8 mouse cellular contexts compared by ENCODE assay signal in genomic region chr11:80474175-80474691, GRCm38 (mm10). TPM values are rescaled to one million over a fixed set of nuclear protein-coding genes. Genes with fewer than 3 reads are reported as not detected.
DNase-seq lines count a peak whose midpoint lies in the region; ATAC-seq and TF ChIP-seq lines count a peak whose summit lies in the region.
"Had no signal": no experiment of that assay in that cellular context is flagged by ENCODE, and none has a peak within 500 bp of the region (broad histone marks: within the 10 kb centered on the region; RNA-seq: fewer than 3 reads in every experiment).

No protein-coding gene starts in this region.

- ATAC-seq in kidney, embryonic 14.5 days (ENCODE audit: low FRiP score, low TSS enrichment): no peak
- ATAC-seq in lung, embryonic 14.5 days (ENCODE audit: insufficient read depth): no peak

- H3K4me3 ChIP-seq in kidney, embryonic 14.5 days (ENCODE audit: low read length): no peak overlapping the region
- no peak overlapping the region for H3K4me3 ChIP-seq in bone marrow macrophage, adult 2 months (ENCODE audit: insufficient read depth, low read length)
- H3K4me3 ChIP-seq in lung, embryonic 14.5 days (ENCODE audit: low read depth, low read length): no peak overlapping the region
- H3K4me3 ChIP-seq: neural tube, embryonic 12.5 days had no signal

- no peak overlapping the region for H3K4me2 ChIP-seq in kidney, embryonic 14.5 days (replicated peaks; ENCODE audit: low read depth, low read length)
- H3K4me2 ChIP-seq in lung, embryonic 14.5 days: no peak overlapping the region
- H3K4me2 ChIP-seq: neural tube, embryonic 12.5 days had no signal

- H3K36me3 ChIP-seq in kidney, embryonic 14.5 days (ENCODE audit: control insufficient read depth, insufficient read depth, low read length): peaks cover 34% of the 10 kb centered on the region
- H3K36me3 ChIP-seq in lung, embryonic 14.5 days (ENCODE audit: insufficient read depth): peaks cover 45% of the 10 kb centered on the region

- peak; percentile 46; the same call in 1 of the 2 replicates for TF ChIP-seq CTCF in bone marrow macrophage, adult 2 months (IDR thresholded peaks at IDR 0.05; ENCODE audit: low read depth, low read length)
- TF ChIP-seq CTCF in lung, embryonic 14.5 days (IDR thresholded peaks at IDR 0.05; ENCODE audit: low read depth): peak; percentile 49

- H3K9ac ChIP-seq in kidney, embryonic 14.5 days (ENCODE audit: low read depth, low read length): no peak overlapping the region
- H3K9ac ChIP-seq in lung, embryonic 14.5 days: no peak overlapping the region
- H3K9ac ChIP-seq: neural tube, embryonic 12.5 days had no signal

- H3K27me3 ChIP-seq in kidney, embryonic 14.5 days (ENCODE audit: control insufficient read depth, insufficient read depth, low read length): no peaks in the 10 kb centered on the region
- no peaks in the 10 kb centered on the region for H3K27me3 ChIP-seq in lung, embryonic 14.5 days (ENCODE audit: insufficient read depth, low read length)

- 64% methylated on average over 2 of the region's 2 CpGs for WGBS in kidney, embryonic 14.5 days
- 50% methylated on average over 2 of the region's 2 CpGs for WGBS in lung, embryonic 14.5 days

- no peak for TF ChIP-seq POLR2A in bone marrow macrophage, adult 2 months (IDR thresholded peaks at IDR 0.05; ENCODE audit: borderline replicate concordance, low read depth, low read length)

- H3K27ac ChIP-seq in kidney, embryonic 14.5 days (ENCODE audit: low read depth, low read length): no peak overlapping the region
- H3K27ac ChIP-seq in bone marrow macrophage, adult 2 months (ENCODE audit: insufficient read depth, low read depth, low read length): no peak overlapping the region
- H3K27ac ChIP-seq in lung, embryonic 14.5 days (ENCODE audit: low read depth): no peak overlapping the region
- H3K27ac ChIP-seq: neural tube, embryonic 12.5 days had no signal

- DNase-seq in kidney, postnatal 14 days: peak; percentile 22
- DNase-seq in CD4-positive helper T cell, adult 2 months (ENCODE audit: low read depth, low spot score): peak; percentile 41
- peak; percentile 40 for DNase-seq in lung, embryonic 14.5 days
- no peak for DNase-seq in testis, postnatal 14 days (ENCODE audit: low spot score)
- no peak for DNase-seq in ovary, postnatal 14 days (ENCODE audit: low spot score)

- no peaks in the 10 kb centered on the region for H3K9me3 ChIP-seq in kidney, embryonic 14.5 days (ENCODE audit: control insufficient read depth, low read length)
- H3K9me3 ChIP-seq in lung, embryonic 14.5 days (ENCODE audit: low read depth, low read length): no peaks in the 10 kb centered on the region
- H3K9me3 ChIP-seq: neural tube, embryonic 12.5 days had no signal

- peaks cover 8% of the 10 kb centered on the region for H3K4me1 ChIP-seq in kidney, embryonic 14.5 days (ENCODE audit: control insufficient read depth, insufficient read depth, low read length)
- H3K4me1 ChIP-seq in bone marrow macrophage, adult 2 months (ENCODE audit: control insufficient read depth, insufficient read depth, low read length): peaks cover 14% of the 10 kb centered on the region
- 0 out of 2 replicates have a peak, but pooled peaks cover 4% of the 10 kb centered on the region for H3K4me1 ChIP-seq in lung, embryonic 14.5 days (ENCODE audit: insufficient read depth)

RNA-seq across cellular contexts. Expression of gene Cdk5r1, which starts 2.6 kb away (rescaled TPM):
- 0.84 and 1.6 TPM in 2 replicates for polyA plus RNA-seq in kidney, embryonic 14.5 days (2014; fragmentation: Nextera tagmentation; extraction: Ambion mirVana)
- 1.1 and 1.2 TPM in 2 replicates for polyA plus RNA-seq in bone marrow macrophage, adult 2 months (2012; ENCODE audit: insufficient read depth, insufficient read length, missing spikeins)
- polyA plus RNA-seq in lung, embryonic 14.5 days (2014; fragmentation: Nextera tagmentation; extraction: Ambion mirVana): 0.88 and 0.96 TPM in 2 replicates

RNA-seq across cellular contexts. Expression of gene Psmd11, which starts 45.8 kb away (rescaled TPM):
- 300 and 337 TPM in 2 replicates for polyA plus RNA-seq in kidney, embryonic 14.5 days (2014; fragmentation: Nextera tagmentation; extraction: Ambion mirVana)
- 64.7 and 65.0 TPM in 2 replicates for polyA plus RNA-seq in bone marrow macrophage, adult 2 months (2012; ENCODE audit: insufficient read depth, insufficient read length, missing spikeins)
- 296 and 301 TPM in 2 replicates for polyA plus RNA-seq in lung, embryonic 14.5 days (2014; fragmentation: Nextera tagmentation; extraction: Ambion mirVana)

Comparison
In these comparisons a context has a peak if more than half of its experiments do, and no peak if none do; other contexts are left out.
1. DNase-seq: peak in kidney, postnatal 14 days (single experiment), CD4-positive helper T cell, adult 2 months (single experiment) and lung, embryonic 14.5 days (single experiment); none in testis, postnatal 14 days (single experiment) and ovary, postnatal 14 days (single experiment).